Mouse (Mus musculus) urinary bladder, postnatal 14 days (tissue): ENCODE data around the gene Olfr1508.
"Not testable (repeated sequence)": the region's sequence is repeated elsewhere in the genome, so short reads cannot be mapped to it uniquely, and the experiment has no call there.

ENCODE experiments used
- DNase-seq: peaks from one replicate; pipeline ENCODE4 v3.0.0; 2021; ENCODE audit warnings: low spot score

Gene Olfr1508

DNA sequence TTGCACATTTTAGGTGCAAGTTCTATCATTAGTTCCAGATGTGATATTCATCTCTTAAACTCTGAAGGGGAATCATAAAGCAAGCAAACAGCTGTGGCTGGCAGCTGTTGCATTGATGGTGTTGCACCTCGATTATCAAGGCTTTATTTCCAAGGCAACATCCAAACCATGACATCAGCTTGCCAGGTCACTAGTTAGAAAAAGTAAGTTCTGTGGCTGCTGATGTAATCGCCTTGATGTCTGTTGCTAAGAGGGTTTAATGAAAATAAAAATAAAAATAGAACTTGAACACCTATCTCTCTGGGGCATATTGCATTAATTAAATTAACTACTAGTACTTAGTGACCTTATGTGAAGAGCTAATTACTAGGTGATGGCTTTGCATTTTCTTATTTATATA lies at the start of gene Olfr1508:
Gene Olfr1508 (minus strand): TSS at position 101 of the 400 bp plus-strand sequence.
- no peak for DNase-seq

DNA sequence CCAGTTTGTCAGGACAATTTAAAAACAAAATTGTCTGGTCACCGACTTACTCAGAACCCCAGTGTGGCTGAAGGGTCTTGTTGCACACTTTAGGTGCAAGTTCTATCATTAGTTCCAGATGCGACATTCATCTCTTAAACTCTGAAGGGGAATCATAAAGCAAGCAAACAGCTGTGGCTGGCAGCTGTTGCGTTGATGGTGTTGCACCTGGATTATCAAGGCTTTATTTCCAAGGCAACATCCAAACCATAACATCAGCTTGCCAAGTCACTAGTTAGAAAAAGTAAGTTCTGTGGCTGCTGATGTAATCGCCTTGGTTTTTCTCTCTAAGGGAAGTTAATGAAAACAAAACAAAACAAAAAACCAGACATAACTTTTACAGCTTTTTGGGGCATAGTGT lies 28.2 kb upstream of the Olfr1508 start, which contains the start of gene Olfr1507:
Gene Olfr1507 (minus strand): TSS at position 234 of the 400 bp plus-strand sequence.
- no peak for DNase-seq

DNA sequence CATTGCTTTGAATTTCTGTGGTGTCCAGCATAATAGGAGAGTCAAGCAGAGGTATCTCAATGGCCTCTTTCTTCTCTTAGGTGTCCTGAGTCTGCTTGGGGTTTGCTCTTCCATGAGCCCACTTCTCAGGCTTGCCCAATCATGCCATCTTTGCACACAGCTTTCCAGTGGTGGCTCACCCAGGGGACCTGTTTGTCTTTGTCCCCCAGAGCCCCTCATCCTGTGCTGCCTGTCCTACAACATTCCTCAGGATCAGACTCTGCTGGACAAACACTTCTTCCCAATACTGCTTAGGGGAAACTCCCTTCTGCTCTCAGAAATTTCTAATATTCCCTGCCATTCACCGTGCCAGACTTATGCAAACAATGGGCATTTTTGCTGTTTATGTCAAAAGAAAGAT lies 1.6 kb downstream of the Olfr1508 start:
- DNase-seq: no peak

DNA sequence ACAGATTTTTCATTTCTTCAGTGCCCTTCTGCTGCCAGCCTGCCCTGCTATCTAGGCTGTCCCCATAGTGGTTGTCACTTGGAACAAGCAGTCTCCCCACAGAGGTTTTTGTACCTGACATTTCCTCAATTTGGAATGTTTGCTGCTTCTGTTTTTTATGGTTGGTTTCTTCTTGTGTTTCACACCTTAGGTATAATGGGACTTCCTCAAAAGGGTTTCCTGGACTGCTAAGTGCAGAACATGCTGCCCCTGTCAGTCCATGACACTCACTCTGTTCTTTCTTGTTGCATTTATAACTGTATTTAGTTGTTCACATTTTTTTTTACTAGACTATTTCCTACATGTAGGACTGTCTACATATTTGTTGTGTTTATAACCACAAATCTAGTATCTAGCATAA lies 5.4 kb downstream of the Olfr1508 start:
- no peak for DNase-seq

DNA sequence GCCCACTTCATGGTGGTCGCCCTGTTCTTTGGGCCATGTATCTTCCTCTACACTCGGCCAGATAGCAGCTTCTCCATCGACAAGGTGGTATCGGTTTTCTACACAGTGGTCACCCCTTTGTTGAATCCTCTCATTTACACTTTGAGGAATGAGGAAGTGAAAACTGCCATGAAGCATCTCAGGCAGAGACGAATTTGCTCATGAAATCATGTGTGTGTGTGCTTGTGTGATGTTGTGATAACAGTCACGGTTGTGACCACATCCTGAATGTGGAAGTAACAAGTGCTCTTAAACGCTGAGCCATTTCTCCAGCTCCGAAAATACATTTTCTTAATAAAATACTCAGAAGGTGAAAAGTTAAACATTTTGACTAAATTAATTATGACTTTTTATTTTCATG lies 16.2 kb downstream of the Olfr1508 start:
- DNase-seq: no peak

DNA sequence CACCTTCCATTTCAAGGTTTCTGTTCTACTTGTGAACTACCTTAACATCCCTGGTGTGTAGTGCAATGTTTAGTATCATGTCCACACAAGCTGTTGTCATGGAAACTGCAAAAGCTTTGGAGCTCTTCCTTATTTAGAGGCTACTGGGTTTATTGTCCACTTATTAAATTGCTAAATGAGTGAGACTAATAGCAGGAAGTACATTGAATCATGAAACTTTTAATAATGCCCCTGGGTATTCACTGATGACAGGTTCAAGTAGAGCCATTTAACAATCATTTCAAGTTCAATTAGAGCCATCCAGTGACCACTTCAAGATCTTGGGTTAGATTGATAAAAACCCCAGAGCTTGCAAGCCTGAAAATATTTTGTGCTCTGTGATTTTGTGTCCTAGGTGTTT lies 24.6 kb downstream of the Olfr1508 start, which contains the start of gene Olfr1509:
Gene Olfr1509 (plus strand): TSS at position 301 of the 400 bp plus-strand sequence.
- no peak for DNase-seq

DNA sequence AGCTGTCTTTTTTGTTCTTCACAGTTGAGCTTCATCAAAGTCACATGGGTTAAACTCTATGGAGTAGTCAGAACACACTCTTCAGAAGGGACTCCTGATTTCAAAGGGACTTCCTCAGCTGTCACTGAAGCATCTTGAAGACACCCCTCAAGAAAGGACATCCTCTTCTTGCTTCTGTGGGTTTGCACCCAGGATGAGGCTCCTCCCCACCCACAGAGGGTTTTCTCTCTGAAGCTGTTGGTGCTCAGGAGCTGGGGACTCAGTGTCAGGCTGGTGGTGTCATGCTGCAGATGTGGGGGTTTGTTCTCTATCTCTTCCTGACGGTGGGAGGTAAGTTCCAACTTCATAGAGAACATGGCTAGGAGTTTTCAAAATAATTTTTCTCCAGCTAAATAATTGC lies 39.6 kb downstream of the Olfr1508 start:
- DNase-seq: no peak

DNA sequence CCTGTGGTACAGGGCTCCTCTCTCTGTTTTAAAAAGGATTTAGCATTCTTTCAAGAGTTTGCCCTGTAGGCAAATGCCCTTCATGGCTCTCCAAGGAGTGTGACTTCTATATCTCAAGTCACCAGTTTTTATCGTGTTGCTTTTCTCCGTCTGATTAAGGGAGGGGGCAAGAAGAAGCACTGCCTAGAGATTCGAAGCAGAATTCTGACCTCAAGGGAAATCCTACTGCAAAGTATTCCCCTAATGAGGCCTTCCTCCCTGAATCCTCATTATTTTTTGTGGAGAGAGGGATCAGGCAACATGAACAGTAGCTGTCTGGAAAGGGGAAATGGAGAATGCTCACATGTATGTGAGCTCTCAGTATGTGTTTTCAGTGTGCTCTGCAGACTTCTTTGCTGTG lies 53.0 kb downstream of the Olfr1508 start, which contains the start of gene Olfr1510:
Gene Olfr1510 (minus strand): TSS at position 101 of the 400 bp plus-strand sequence.
- DNase-seq: no peak

DNA sequence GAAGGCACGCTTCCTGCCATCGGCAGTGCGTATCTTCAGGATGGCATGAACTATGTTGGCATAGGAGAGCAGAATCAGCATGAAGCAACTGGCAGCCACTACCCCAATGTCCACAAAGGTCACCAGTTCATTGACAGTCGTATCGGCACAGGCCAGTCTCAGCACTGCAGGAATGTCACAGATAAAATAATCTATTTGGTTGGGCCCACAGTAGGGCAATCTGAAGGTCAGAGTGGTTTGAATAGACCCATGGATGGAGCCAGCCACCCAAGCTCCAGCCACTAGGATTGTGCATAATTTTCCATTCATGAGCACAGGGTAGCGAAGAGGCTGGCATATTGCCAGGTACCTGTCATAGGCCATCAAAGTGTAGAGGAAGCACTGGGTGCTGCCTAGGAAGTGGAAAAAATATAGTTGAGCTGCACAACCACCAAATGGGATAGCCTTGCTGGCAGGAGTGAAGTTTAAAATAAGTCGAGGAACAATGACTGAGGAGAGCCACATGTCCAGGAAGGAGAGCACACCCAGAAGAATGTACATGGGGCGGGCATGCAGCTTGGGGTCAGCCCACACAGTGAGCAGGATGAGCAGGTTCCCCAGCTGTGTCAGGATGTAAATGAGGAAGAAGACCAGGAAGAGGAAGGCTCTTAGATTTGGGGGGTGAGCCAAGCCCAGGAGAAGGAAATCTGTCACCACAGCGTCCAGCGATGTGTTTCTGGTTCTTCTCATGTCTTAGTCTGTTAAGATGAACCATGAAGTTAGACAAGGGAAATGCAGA lies 57.0 kb downstream of the Olfr1508 start:
- DNase-seq: not testable (repeated sequence)
